Mouse (Mus musculus) duodenum, adult 2 months (tissue): Measurements from ENCODE around the gene Ctsq. TPM values are rescaled to one million over a fixed set of nuclear protein-coding genes. Genes with fewer than 3 reads are reported as not detected.

ENCODE experiments used
- polyA plus RNA-seq: library from polyadenylated mRNA; depleted of rRNA; stranded (reverse); fragments of >200 nt; gene quantifications from 2 replicates; pipeline ENCODE4 v1.2.3, GENCODE M21; 2012; ENCODE audit warnings: low replicate concordance; rRNA removed

The Ctsq gene
- polyA plus RNA-seq = not detected in 2 replicates

GRCm38 (mm10) chr13:61040531-61040930 lies at the start of gene Ctsq:
TSS of gene Ctsq (minus strand) at chr13:61040631.

DNA sequence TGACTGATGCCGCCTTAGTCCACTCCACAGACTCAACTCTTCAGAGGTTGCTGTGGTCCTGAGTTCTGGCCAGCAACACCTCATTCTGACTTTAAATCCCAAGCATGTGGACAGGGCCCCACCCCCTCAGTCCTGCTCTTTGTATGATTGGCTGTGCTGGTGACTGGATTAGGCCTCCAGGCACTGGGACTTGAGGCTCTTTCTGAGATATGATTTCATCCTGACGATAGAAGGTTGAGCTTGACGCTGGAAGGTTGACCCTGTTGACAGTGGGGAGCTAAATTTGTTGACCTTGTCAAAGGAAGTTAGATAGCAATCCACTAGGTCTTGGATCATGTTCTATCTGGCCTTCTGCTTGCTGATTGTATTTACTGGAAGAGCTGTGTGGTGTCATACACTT lies 34.6 kb downstream of the Ctsq start, which contains the start of gene Ctsj:
TSS of gene Ctsj (minus strand) at position 101 of the 400 bp plus-strand sequence.

Other genes with a start within 250 kb of the Ctsq start
- not detected in 2 replicates for gene Ctsll3, start 237.8 kb downstream of the Ctsq start, polyA plus RNA-seq
- not detected in 2 replicates for gene 4930486L24Rik, start 176.2 kb downstream of the Ctsq start, polyA plus RNA-seq
- gene Gm49392, start 143.7 kb downstream of the Ctsq start, polyA plus RNA-seq = not detected in 2 replicates
- 0.16 TPM in 1 of 2 replicates, not detected in the other for gene Ctla2b, start 143.2 kb downstream of the Ctsq start, polyA plus RNA-seq
- gene Tpbpb, start 135.8 kb downstream of the Ctsq start, polyA plus RNA-seq = not detected in 2 replicates
- not detected in 2 replicates for gene Gm49393, start 105.0 kb downstream of the Ctsq start, polyA plus RNA-seq
- gene Gm49391, start 104.1 kb downstream of the Ctsq start, polyA plus RNA-seq = not detected in 2 replicates
- 0.17 and 0.44 TPM in 2 replicates for gene Ctla2a, start 104.0 kb downstream of the Ctsq start, polyA plus RNA-seq
- gene Tpbpa, start 98.6 kb downstream of the Ctsq start, polyA plus RNA-seq = not detected in 2 replicates
- gene Ctsj, start 34.7 kb downstream of the Ctsq start, polyA plus RNA-seq = not detected in 2 replicates
- gene Ctsr, start 123.6 kb upstream of the Ctsq start, polyA plus RNA-seq = not detected in 2 replicates
- not detected in 2 replicates for gene Cts6, start 162.8 kb upstream of the Ctsq start, polyA plus RNA-seq
- not detected in 2 replicates for gene Cts8, start 214.7 kb upstream of the Ctsq start, polyA plus RNA-seq
- gene Gm49398, start 248.2 kb upstream of the Ctsq start, polyA plus RNA-seq = not detected in 2 replicates